Mouse (Mus musculus) C2C12 (cell line): ENCODE data around the gene Dock7.

Source experiments
- CEBPB ChIP-seq: IDR thresholded peaks from one replicate; pipeline ENCODE4 v1.6.1; 2011; ENCODE audit warnings: low read depth, mild to moderate bottlenecking, control low read depth, moderate library complexity
- CTCF ChIP-seq: IDR thresholded peaks from one replicate; pipeline ENCODE4 v1.5.1; 2011; ENCODE audit not compliant: control insufficient read depth, insufficient read depth, insufficient read length
- FOSL1 ChIP-seq: IDR thresholded peaks from one replicate; pipeline ENCODE4 v1.8.0; 2011; ENCODE audit warnings: mild to moderate bottlenecking, low read length; ENCODE audit not compliant: poor library complexity, insufficient read depth, severe bottlenecking
- USF1 ChIP-seq: IDR thresholded peaks from one replicate; pipeline ENCODE4 v1.6.1; 2011; ENCODE audit warnings: low read depth, mild to moderate bottlenecking, control low read depth, moderate library complexity

GRCm38 (mm10) chr4:98924906-98925178 is 195.9 kb downstream of the Dock7 start:
- TF ChIP-seq CTCF, result no peak
- no peak for TF ChIP-seq FOSL1
- no peak for TF ChIP-seq USF1
- TF ChIP-seq CEBPB, result no peak
